In genomic region chr13:63151028-63151738, GRCm38 (mm10) we compare ENCODE assay signal across 17 mouse cellular contexts.
DNase-seq lines count a peak whose midpoint lies in the region; ATAC-seq and TF ChIP-seq lines count a peak whose summit lies in the region.
"Had no signal": no experiment of that assay in that cellular context is flagged by ENCODE, and none has a peak within 500 bp of the region (broad histone marks: within the 10 kb centered on the region; RNA-seq: fewer than 3 reads in every experiment).

No protein-coding gene starts in this region.

- TF ChIP-seq CTCF in gastrocnemius, adult 2 months (IDR thresholded peaks at IDR 0.05), result no peak
- no peak for TF ChIP-seq CTCF in MEL (IDR thresholded peaks at IDR 0.05 in 2 of 3, conservative IDR thresholded peaks at IDR 0.05 in 1 of 3; ENCODE audit: control insufficient read depth in 1 of 3, insufficient read depth in 1 of 3, low read depth in 2 of 3, low read length in 3 of 3, poor library complexity in 1 of 3, severe bottlenecking in 1 of 3)

- peaks cover 0 to 16% of the 10 kb centered on the region in 2 experiments; a peak in 2 of 4 replicates for H3K36me3 ChIP-seq in MEL (ENCODE audit: control insufficient read depth in 1 of 2, insufficient read depth in 2 of 2, low read length in 2 of 2)
- H3K36me3 ChIP-seq in heart, embryonic 12.5 days, result no peaks in the 10 kb centered on the region
- H3K36me3 ChIP-seq in intestine, embryonic 16.5 days (ENCODE audit: control insufficient read depth, insufficient read depth, low read length), result no peaks in the 10 kb centered on the region
- H3K36me3 ChIP-seq in hindbrain, embryonic 14.5 days (replicated peaks; ENCODE audit: control insufficient read depth, insufficient read depth), result no peaks in the 10 kb centered on the region
- no peaks in the 10 kb centered on the region for H3K36me3 ChIP-seq in limb, embryonic 10.5 days
- H3K36me3 ChIP-seq: embryonic facial prominence, embryonic 15.5 days; forebrain, embryonic 15.5 days; midbrain, embryonic 13.5 days had no signal

- H3K4me1 ChIP-seq in MEL (ENCODE audit: control insufficient read depth in 1 of 2, insufficient read depth in 2 of 2, low read length in 2 of 2), result peaks cover 14 to 26% of the 10 kb centered on the region in 2 experiments
- peaks cover 30% of the 10 kb centered on the region for H3K4me1 ChIP-seq in heart, embryonic 12.5 days (replicated peaks)
- 0 out of 2 replicates have a peak, but pooled peaks cover 7% of the 10 kb centered on the region for H3K4me1 ChIP-seq in intestine, embryonic 16.5 days (ENCODE audit: control insufficient read depth, insufficient read depth, low read length)
- no peaks in the 10 kb centered on the region; the same call in 1 of the 2 replicates for H3K4me1 ChIP-seq in hindbrain, embryonic 14.5 days (replicated peaks; ENCODE audit: control insufficient read depth, insufficient read depth, low read length)
- H3K4me1 ChIP-seq in limb, embryonic 10.5 days, result peaks cover 24% of the 10 kb centered on the region

- no peak for TF ChIP-seq RAD21 in MEL (IDR thresholded peaks at IDR 0.05; ENCODE audit: low read depth, low read length)

- no peaks in the 10 kb centered on the region for H3K79me2 ChIP-seq in MEL (ENCODE audit: control insufficient read depth, insufficient read depth, low read length, poor library complexity)

- H3K4me3 ChIP-seq in gastrocnemius, adult 2 months, result no peak overlapping the region
- H3K4me3 ChIP-seq in MEL (ENCODE audit: control insufficient read depth in 1 of 2, insufficient read depth in 1 of 2, low read depth in 2 of 2, low read length in 2 of 2), result peak overlapping the region in 1 of 2 experiments; percentile 29; a peak in 3 of 4 replicates
- H3K4me3 ChIP-seq in heart, embryonic 12.5 days, result no peak overlapping the region
- H3K4me3 ChIP-seq in intestine, embryonic 16.5 days (ENCODE audit: low read length), result no peak overlapping the region
- no peak overlapping the region for H3K4me3 ChIP-seq in hindbrain, embryonic 14.5 days (replicated peaks; ENCODE audit: low read length)
- no peak overlapping the region for H3K4me3 ChIP-seq in limb, embryonic 10.5 days
- H3K4me3 ChIP-seq: embryonic facial prominence, embryonic 15.5 days; forebrain, embryonic 15.5 days; left cerebral cortex, adult 2 months; midbrain, embryonic 13.5 days; myocyte had no signal

- TF ChIP-seq POLR2A in MEL (IDR thresholded peaks at IDR 0.05; ENCODE audit: control insufficient read depth in 1 of 2, insufficient read depth in 1 of 2, low read depth in 1 of 2, low read length in 2 of 2, poor library complexity in 1 of 2), result no peak

- H3K9ac ChIP-seq in MEL (ENCODE audit: control insufficient read depth, low read depth, low read length, poor library complexity, severe bottlenecking), result no peak overlapping the region
- no peak overlapping the region for H3K9ac ChIP-seq in heart, embryonic 12.5 days
- no peak overlapping the region for H3K9ac ChIP-seq in intestine, embryonic 16.5 days (ENCODE audit: low read depth, low read length)
- no peak overlapping the region for H3K9ac ChIP-seq in hindbrain, embryonic 14.5 days
- H3K9ac ChIP-seq: embryonic facial prominence, embryonic 15.5 days; forebrain, embryonic 15.5 days; midbrain, embryonic 13.5 days had no signal

- 53% methylated on average over 9 of the region's 9 CpGs for WGBS in heart, embryonic 12.5 days
- 75% methylated on average over 9 of the region's 9 CpGs for WGBS in intestine, embryonic 16.5 days
- WGBS in hindbrain, embryonic 14.5 days, result 90% methylated on average over 9 of the region's 9 CpGs
- WGBS in limb, embryonic 10.5 days, result 87% methylated on average over 9 of the region's 9 CpGs

- H3K4me2 ChIP-seq in heart, embryonic 12.5 days, result no peak overlapping the region
- H3K4me2 ChIP-seq in intestine, embryonic 16.5 days (ENCODE audit: low read depth, low read length), result no peak overlapping the region
- H3K4me2 ChIP-seq in hindbrain, embryonic 14.5 days (replicated peaks), result no peak overlapping the region
- H3K4me2 ChIP-seq: embryonic facial prominence, embryonic 15.5 days; forebrain, embryonic 15.5 days; midbrain, embryonic 13.5 days had no signal

- no peak for DNase-seq in gastrocnemius, adult 2 months
- DNase-seq in gastrocnemius, postnatal 10 days, result no peak
- DNase-seq in MEL (ENCODE audit: low read depth, low spot score), result peak; percentile 47
- DNase-seq in left cerebral cortex, postnatal 4 days, result no peak
- DNase-seq in hindbrain, embryonic 14.5 days (ENCODE audit: low spot score), result no peak
- no peak for DNase-seq in limb, embryonic 10.5 days (ENCODE audit: low spot score)
- DNase-seq: adrenal gland, adult 8-10 months; cerebellum, adult 18-20 months; lung, postnatal 36 days; thymus, postnatal 36 days had no signal

- H3K27me3 ChIP-seq in MEL (ENCODE audit: control insufficient read depth in 1 of 2, insufficient read depth in 2 of 2, low read length in 2 of 2), result no peaks in the 10 kb centered on the region
- no peaks in the 10 kb centered on the region for H3K27me3 ChIP-seq in heart, embryonic 12.5 days (replicated peaks)
- H3K27me3 ChIP-seq in intestine, embryonic 16.5 days (replicated peaks; ENCODE audit: control insufficient read depth, insufficient read depth, low read length), result no peaks in the 10 kb centered on the region
- H3K27me3 ChIP-seq in hindbrain, embryonic 14.5 days (ENCODE audit: control insufficient read depth, insufficient read depth, low read length), result no peaks in the 10 kb centered on the region
- H3K27me3 ChIP-seq in limb, embryonic 10.5 days (ENCODE audit: low read depth, poor library complexity, severe bottlenecking), result peaks cover 27% of the 10 kb centered on the region; the same call in 1 of the 2 replicates
- H3K27me3 ChIP-seq: embryonic facial prominence, embryonic 15.5 days; forebrain, embryonic 15.5 days had no signal

- ATAC-seq in heart, embryonic 12.5 days (ENCODE audit: insufficient number of reproducible peaks, low FRiP score), result peak; percentile 83
- ATAC-seq in intestine, embryonic 16.5 days, result peak; percentile 80
- no peak for ATAC-seq in hindbrain, embryonic 14.5 days (ENCODE audit: low FRiP score)
- ATAC-seq: forebrain, embryonic 15.5 days; midbrain, embryonic 13.5 days had no signal

- TF ChIP-seq EP300 in MEL (IDR thresholded peaks at IDR 0.05; ENCODE audit: low read depth in 1 of 2, low read length in 2 of 2), result no peak

- no peaks in the 10 kb centered on the region; the same call in 1 of the 2 replicates for H3K9me3 ChIP-seq in MEL (replicated peaks; ENCODE audit: insufficient read depth, low read length)
- no peaks in the 10 kb centered on the region for H3K9me3 ChIP-seq in heart, embryonic 12.5 days (replicated peaks)
- no peaks in the 10 kb centered on the region for H3K9me3 ChIP-seq in intestine, embryonic 16.5 days (ENCODE audit: control insufficient read depth, low read length)
- H3K9me3 ChIP-seq in hindbrain, embryonic 14.5 days (ENCODE audit: control insufficient read depth, low read length), result no peaks in the 10 kb centered on the region
- no peaks in the 10 kb centered on the region for H3K9me3 ChIP-seq in limb, embryonic 10.5 days (replicated peaks)
- H3K9me3 ChIP-seq: embryonic facial prominence, embryonic 15.5 days; forebrain, embryonic 15.5 days; midbrain, embryonic 13.5 days had no signal

- H3K27ac ChIP-seq in gastrocnemius, adult 2 months, result peak overlapping the region; percentile 56; the same call in 1 of the 2 replicates
- H3K27ac ChIP-seq in MEL (ENCODE audit: control insufficient read depth, low read depth, low read length), result peak overlapping the region; percentile 74
- H3K27ac ChIP-seq in heart, embryonic 12.5 days (ENCODE audit: poor library complexity, severe bottlenecking), result peak overlapping the region; percentile 76
- H3K27ac ChIP-seq in intestine, embryonic 16.5 days (ENCODE audit: low read length), result 0 out of 2 replicates have a peak overlapping the region, but pooled peaks have one; percentile 3
- H3K27ac ChIP-seq in hindbrain, embryonic 14.5 days, result no peak overlapping the region
- no peak overlapping the region for H3K27ac ChIP-seq in limb, embryonic 10.5 days
- H3K27ac ChIP-seq: embryonic facial prominence, embryonic 15.5 days; forebrain, embryonic 15.5 days; left cerebral cortex, adult 2 months; midbrain, embryonic 13.5 days had no signal

- intact Hi-C loops in gastrocnemius, adult 2 months (cut with DNase I), result no loop called here
- intact Hi-C loops in left cerebral cortex, postnatal 4 days (cut with DNase I), result no loop called here

TF ChIP-seq in MEL, 35 proteins besides CTCF, POLR2A, EP300 and RAD21:
- no peak for TF ChIP-seq NRF1 (IDR thresholded peaks at IDR 0.05; ENCODE audit: insufficient read depth, low read depth, low read length, poor library complexity, severe bottlenecking)
- TF ChIP-seq ZKSCAN1 (IDR thresholded peaks at IDR 0.05; ENCODE audit: low read depth, low read length), result no peak
- TF ChIP-seq ZMIZ1 (IDR thresholded peaks at IDR 0.05; ENCODE audit: low read depth, low read length), result no peak
- no peak for TF ChIP-seq TCF12 (IDR thresholded peaks at IDR 0.05; ENCODE audit: low read depth, low read length)
- no peak for TF ChIP-seq TAL1 (IDR thresholded peaks at IDR 0.05; ENCODE audit: low read length)
- TF ChIP-seq CHD2 (IDR thresholded peaks at IDR 0.05; ENCODE audit: low read length), result no peak
- TF ChIP-seq E2F4 (IDR thresholded peaks at IDR 0.05; ENCODE audit: borderline replicate concordance, low read depth, low read length), result no peak
- TF ChIP-seq MYC (IDR thresholded peaks at IDR 0.05; ENCODE audit: low read depth, low read length), result no peak
- TF ChIP-seq SMC3 (IDR thresholded peaks at IDR 0.05; ENCODE audit: low read depth, low read length), result no peak
- no peak for TF ChIP-seq MXI1 (IDR thresholded peaks at IDR 0.05; ENCODE audit: low read depth, low read length)
- TF ChIP-seq USF1 (IDR thresholded peaks at IDR 0.05; ENCODE audit: low read depth, low read length), result no peak
- TF ChIP-seq NELFE (IDR thresholded peaks at IDR 0.05; ENCODE audit: low read depth, low read length), result no peak
- no peak for TF ChIP-seq POLR2AphosphoS2 (IDR thresholded peaks at IDR 0.05; ENCODE audit: low read length)
TF ChIP-seq in MEL: peak in this region for 0.

Comparison
In these comparisons a context has a peak if more than half of its experiments do, and no peak if none do; other contexts are left out.
1. H3K27ac ChIP-seq: peak in gastrocnemius, adult 2 months (single experiment), MEL (single experiment), heart, embryonic 12.5 days (single experiment) and intestine, embryonic 16.5 days (single experiment); none in hindbrain, embryonic 14.5 days (single experiment) and limb, embryonic 10.5 days (single experiment).